Mouse (Mus musculus) embryonic fibroblast, embryonic 13.5 days (primary cell): ENCODE measurements at regions not wholly inside any gene's neighbourhood (a gene's known extent, or its start where the extent isn't known, plus 50 kb on each side); places are given as distances from the start of the nearest gene placed in this dataset.

Source experiments
- H3K27ac ChIP-seq: 2 replicates; pipeline ENCODE4 v1.5.1; 2012; ENCODE audit warnings: low read length, control low read depth, inconsistent platforms; ENCODE audit not compliant: insufficient read depth
- H3K4me1 ChIP-seq: 2 replicates; pipeline ENCODE4 v1.6.1; 2011; ENCODE audit warnings: low read length; ENCODE audit not compliant: control insufficient read depth, insufficient read depth
- H3K4me3 ChIP-seq: 2 replicates; pipeline ENCODE4 v1.5.1; 2011; ENCODE audit warnings: mild to moderate bottlenecking, control low read depth, low read length; ENCODE audit not compliant: insufficient read depth
- CTCF ChIP-seq: IDR thresholded peaks from 2 replicates; pipeline ENCODE4 v1.5.1; 2011; ENCODE audit warnings: mild to moderate bottlenecking, control low read depth, low read length, moderate library complexity, borderline replicate concordance; ENCODE audit not compliant: insufficient read depth
- POLR2A ChIP-seq: IDR thresholded peaks from 2 replicates; pipeline ENCODE4 v1.6.1; 2011; ENCODE audit warnings: low read depth, mild to moderate bottlenecking, control low read depth, low read length, moderate library complexity

DNA sequence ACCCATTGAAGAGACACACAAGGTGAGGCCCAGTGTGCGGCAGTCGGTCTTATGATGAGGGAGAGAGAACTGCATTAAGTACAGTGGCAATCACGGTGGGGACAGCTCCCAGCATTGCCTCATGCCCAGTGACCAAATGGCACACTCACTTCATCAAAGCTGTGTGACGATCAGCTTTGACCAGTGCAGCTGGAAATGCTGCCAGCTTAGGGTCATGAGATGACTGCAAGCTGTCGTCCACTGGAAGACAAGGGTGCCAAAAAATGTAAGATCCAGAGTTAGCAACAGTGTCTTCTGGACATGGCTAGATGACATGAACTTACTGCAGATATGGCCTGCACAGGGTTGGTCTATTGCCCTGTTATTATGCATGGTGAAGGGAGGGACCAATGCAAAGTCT is 114.0 kb downstream of the Irs2 start:
- Histone ChIP-seq H3K4me3 (no peak overlapping the region), H3K27ac (no peak overlapping the region), H3K4me1 (no peaks in the 10 kb centered on the region)
- TF ChIP-seq POLR2A (no peak), CTCF (no peak)

DNA sequence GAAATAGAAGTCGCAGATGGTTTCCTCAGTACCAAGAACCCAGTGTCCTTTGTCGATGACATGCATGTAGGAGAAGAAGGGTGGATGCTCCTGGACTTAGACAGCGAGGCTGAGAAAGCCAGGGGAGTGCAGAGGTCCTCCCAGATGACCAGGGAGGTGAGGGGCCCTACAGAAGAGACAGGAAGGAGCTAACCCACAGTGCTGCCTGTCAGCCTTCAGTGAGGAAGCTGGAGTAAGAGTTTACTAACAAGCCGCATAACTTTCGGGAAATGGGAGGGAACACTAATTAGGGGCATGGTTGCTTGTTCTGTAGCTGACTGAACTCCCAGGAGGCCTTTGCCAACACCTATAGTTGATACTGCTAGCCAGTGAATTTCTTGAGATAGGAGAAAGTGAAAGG is 114.5 kb downstream of the Irs2 start:
- Histone ChIP-seq H3K4me3 (no peak overlapping the region), H3K27ac (no peak overlapping the region), H3K4me1 (no peaks in the 10 kb centered on the region)
- TF ChIP-seq POLR2A (no peak), CTCF (no peak)

DNA sequence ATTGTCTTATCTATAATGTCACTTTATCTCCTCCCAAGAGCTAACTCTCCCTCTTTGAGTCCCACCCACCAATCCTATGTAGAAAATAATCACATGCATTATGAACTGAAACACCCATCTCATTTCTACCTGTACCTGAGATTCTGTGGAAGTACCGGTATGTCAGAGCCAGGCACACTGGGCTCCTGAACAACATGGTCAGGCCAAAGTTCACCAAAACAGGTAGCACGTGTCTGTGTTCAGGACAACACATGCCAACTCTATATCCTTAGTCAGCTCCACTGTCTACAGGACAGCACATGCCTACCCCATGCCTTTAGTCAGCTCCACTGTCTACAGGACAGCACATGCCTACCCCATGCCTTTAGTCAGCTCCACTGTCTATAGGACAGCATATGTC is 116.4 kb downstream of the Irs2 start:
- no peaks in the 10 kb centered on the region for H3K4me1 ChIP-seq
- TF ChIP-seq CTCF (no peak), POLR2A (no peak)
- no peak overlapping the region for H3K4me3 ChIP-seq
- H3K27ac ChIP-seq = no peak overlapping the region

DNA sequence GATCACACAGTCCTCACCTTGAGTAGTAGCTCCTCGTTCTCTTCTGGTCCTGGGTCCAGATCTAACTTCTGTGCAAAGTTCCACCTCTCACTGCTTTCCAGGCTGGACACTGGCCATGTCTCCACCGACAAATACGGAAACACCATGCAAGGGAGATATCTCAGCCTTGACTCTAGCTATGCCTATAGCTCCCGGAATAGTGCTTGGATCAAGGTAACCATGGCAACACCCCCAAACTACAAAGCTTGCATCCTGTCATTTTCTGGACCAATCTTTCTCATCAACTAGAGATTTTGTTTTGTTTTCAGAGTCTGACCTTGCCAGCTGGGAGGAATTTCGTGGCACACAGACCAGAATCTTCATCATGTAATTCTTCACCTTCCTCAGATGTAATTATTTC is 116.8 kb downstream of the Irs2 start:
- H3K4me3 ChIP-seq = no peak overlapping the region
- TF ChIP-seq CTCF (no peak), POLR2A (no peak)
- no peaks in the 10 kb centered on the region for H3K4me1 ChIP-seq
- H3K27ac ChIP-seq = no peak overlapping the region

DNA sequence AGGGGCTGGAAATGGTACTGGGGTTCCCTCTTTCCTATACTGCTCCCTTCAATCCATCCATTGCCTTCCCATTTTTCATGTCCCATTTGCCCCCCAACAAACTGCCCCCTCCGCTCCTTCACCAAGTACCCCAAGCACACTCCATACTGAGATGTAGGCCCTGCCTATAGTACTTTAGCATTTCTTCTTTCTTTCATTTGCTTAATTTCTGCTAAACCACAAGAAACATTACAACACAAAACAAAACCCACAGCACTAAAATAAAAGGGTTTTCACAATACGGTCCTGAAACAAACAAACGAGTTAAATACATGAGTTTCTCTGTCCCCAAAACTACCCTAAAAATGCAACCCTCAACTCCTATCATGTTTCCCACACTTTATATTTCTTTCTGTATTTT is 122.8 kb downstream of the Irs2 start:
- TF ChIP-seq CTCF = no peak
- TF ChIP-seq POLR2A = no peak
- H3K27ac ChIP-seq = no peak overlapping the region
- no peaks in the 10 kb centered on the region for H3K4me1 ChIP-seq
- no peak overlapping the region for H3K4me3 ChIP-seq

DNA sequence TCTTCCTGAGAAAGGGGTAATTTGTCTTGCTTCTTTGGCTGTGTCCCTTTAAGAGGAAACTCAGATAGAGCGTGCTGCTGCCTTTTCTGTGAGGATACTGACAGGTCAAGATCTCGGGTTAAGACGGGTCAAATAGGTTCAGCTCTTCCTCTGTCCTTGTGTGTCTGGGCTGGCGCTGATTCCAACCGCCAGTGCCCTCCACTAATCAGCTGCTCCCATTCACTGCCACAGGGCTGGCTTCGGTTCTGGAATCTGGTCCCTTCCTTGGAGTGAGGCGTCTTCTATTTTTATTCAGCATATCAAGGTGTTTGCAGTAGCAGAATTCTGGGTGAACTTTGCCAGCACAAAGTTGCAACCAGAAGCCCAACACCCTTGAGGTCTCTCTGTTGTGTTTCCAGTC is 124.8 kb downstream of the Irs2 start:
- Histone ChIP-seq H3K4me3 (no peak overlapping the region), H3K27ac (no peak overlapping the region), H3K4me1 (no peaks in the 10 kb centered on the region)
- TF ChIP-seq CTCF (no peak), POLR2A (no peak)

DNA sequence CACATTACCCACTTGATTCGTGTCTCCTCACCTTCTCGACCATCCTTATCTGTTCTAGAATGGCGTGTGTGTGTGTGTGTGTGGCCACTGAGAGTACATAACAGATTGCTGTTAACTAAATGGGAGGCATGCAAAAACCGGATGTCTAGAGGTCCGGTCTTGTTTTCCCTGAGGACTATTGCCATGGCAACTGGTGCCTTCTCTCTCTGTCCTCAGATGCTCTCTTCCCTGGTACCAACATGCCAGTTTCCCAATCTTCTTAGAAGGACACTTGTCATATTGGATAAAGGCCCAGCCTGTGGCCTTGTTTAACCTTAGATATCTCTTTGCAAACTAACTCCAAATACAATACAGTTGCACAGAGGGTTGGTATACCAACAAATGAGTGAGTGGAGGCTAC is 125.9 kb downstream of the Irs2 start:
- Histone ChIP-seq H3K4me3 (no peak overlapping the region), H3K4me1 (no peaks in the 10 kb centered on the region), H3K27ac (no peak overlapping the region)
- TF ChIP-seq POLR2A = no peak
- TF ChIP-seq CTCF = no peak

DNA sequence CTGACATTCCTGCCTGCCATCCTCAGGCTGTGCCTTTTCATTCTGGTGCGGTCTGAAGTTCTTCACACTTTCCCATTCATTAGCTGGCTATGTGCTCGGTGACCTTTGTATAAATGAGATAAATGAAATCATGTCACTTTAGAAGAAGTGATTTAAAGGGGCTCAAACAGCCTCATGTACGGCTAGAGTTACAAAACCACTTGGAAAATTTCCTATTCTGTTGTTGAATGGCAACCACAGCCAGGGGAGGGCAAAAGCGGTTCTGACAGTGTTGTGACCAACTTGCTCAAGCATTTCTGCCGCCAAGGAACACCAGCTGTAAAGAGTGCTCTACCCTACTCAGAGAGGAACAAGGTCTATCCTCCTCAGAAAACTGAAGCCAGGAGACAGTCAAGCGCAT is 128.4 kb downstream of the Irs2 start:
- Histone ChIP-seq H3K4me1 (no peaks in the 10 kb centered on the region), H3K27ac (no peak overlapping the region), H3K4me3 (no peak overlapping the region)
- TF ChIP-seq POLR2A = no peak
- no peak for TF ChIP-seq CTCF

DNA sequence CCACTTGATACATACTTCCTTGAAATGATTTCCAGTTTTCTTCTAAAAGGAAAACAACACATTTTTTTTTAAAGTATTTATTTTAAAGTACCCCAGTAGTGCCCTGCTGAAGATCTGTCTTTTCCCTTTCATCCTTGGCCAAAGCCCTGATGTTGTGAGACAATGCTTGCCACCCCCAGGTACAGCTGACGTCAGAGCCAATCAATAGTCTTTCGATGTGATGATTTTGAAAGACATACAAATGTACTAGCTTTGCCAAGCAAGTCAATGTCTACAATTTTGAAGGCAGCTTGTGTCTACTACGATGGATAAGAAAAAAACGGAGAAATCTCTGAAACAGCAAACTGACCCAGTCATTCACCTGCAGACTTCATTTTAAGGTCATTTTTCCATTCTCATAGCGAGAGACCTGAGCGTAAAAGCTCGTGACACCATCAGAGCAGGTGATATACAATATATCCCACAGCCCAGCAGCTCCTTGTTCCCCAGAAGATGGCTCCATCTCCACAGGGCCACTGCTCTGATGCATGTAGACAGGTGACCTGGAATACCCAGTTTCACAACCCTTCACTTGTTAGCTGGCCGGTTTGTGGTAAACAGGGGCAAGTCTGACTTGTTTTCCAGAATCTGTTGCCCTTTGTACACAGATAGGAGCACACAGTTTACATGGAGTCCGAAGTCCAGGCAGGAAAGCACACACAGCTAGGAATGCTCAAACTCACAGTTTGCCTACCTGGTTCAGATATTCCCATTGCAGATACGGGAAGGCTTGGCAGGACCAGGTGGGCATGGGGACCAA is 129.0 kb downstream of the Irs2 start:
- TF ChIP-seq POLR2A = no peak
- TF ChIP-seq CTCF = no peak
- Histone ChIP-seq H3K27ac (no peak overlapping the region), H3K4me3 (no peak overlapping the region), H3K4me1 (no peaks in the 10 kb centered on the region)

DNA sequence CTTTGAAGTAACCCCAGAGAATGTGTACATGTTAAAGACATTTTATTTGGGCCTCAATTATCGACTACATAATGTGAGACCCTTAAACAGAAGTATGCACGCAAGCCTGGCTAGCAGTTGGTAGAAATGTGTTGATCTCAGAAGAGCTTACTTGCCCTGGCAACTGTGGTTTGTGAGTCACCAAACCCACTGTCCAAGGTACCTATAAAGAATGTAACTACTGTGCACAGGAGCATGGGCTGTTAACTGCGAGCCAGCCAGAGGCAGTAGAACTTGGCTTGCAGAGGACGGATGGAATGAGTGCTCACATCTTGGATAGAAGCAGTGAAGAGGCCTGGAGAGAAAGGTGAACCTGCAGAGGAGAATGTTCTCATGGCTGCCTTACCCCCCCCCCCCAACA is 129.9 kb downstream of the Irs2 start:
- no peak overlapping the region for H3K4me3 ChIP-seq
- TF ChIP-seq CTCF (no peak), POLR2A (no peak)
- no peak overlapping the region for H3K27ac ChIP-seq
- no peaks in the 10 kb centered on the region for H3K4me1 ChIP-seq
